Mouse (Mus musculus): ENCODE measurements around the gene Adamts14.

The Adamts14 gene

DNA sequence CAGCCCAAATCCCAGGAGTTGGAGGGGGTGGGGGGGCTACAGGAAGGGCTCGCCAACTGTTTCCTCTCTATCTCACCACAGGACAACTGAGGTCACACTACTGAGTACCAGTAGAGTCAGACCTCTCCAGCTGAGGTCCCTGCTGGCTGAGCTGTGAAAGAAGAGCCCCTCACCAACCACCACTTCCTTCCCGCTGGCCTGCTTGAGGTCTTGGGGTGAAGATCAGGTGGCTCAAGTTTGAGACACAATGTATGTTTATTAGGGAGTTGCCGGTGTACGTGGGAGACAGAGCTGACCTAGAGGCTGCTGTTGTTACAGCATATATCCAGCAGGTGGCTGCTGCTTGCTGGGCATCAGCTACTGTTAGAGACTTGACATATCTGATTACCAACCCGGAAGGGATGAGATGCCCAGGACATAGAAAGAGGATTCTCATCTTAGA is 2.5 kb upstream of the Adamts14 start:
- peak; percentile 85 for DNase-seq (ENCODE audit: low read depth)

DNA sequence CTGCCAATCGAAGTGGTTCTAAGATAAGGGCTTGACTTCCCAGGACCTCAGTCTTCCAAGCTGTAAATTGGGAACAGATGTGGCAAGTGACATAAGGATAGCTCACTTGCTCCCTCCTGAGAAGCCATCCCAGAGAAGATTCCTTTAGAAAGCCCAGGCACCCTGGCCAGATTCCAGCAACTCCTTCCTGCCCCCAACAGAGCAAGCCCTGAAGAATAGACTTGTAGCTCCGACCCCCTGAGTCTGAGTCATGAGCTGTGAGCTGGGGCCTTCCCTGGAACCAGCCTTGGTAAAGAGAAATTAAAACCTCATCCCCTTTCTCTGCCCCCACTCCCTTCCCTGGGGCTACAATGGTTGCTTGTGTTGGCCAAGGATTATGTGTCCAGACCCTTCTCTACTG is 1.3 kb upstream of the Adamts14 start:
- peak; percentile 90 for DNase-seq (ENCODE audit: low read depth)

DNA sequence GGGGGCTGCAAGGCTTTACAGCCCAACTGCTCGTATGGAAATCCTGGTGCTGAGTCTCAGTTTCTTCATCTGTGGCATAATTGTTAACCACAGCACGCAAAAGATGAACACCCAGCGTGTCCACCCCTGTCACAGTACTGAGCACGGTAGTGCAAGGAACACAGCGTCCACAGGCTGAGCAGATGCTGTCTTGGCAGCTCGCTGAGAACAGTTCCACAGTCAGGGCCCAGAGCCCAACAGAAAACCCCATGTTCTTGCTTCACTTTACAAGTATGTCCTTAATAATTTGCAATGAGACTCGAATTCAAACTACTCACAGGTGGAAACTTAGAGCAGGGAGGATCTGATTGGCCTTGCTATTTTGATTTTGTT is 592 bp upstream of the Adamts14 start:
- peak; percentile 67 for DNase-seq (ENCODE audit: low read depth)

DNA sequence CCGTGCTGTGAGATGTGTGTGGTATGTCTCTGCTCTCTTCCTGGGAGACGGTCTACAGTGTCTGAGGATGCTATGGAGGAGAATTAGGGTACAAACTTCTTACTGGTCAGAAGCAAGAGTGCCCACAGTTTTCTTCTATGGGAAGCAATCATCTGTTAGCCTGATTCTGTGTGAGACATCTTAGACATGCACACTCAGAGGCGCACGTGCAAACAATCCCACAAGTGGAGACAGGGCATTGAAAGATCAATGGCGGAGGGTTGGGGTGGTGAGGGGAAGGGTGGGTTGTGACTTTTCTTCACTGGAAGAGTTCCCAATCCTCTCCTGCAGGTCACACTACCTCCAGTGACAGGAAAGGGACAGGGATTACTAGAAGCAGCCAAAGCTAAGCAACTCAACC is 607 bp downstream of the Adamts14 start:
- peak; percentile 56 for DNase-seq (ENCODE audit: low read depth)

DNA sequence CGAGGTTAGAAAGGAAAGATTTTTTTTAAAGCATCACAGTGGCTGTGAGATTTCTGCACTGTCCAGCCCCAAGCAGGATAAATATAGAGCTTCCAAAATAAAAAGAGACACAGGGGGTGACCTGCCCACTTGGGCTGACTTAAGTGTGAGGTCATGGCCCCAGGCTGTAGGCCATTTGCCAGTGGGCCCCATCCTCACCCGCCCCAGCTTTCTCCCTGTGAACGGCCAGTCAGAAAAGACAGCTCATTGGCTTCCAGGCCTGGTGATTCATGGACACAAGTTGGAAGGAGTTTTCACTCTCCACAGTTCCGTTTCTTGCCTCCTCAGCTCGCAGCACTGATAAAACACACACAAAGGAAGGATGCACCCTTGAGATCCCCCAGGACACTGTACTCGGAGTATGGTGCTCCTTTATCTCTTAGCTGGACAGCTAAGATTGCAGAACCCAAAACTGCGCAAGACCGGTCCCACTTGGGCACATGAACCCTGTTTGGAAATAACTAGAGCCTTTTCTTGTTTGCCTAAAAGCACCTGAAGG is 1.1 kb downstream of the Adamts14 start:
- peak; percentile 85 for DNase-seq (ENCODE audit: low read depth)

DNA sequence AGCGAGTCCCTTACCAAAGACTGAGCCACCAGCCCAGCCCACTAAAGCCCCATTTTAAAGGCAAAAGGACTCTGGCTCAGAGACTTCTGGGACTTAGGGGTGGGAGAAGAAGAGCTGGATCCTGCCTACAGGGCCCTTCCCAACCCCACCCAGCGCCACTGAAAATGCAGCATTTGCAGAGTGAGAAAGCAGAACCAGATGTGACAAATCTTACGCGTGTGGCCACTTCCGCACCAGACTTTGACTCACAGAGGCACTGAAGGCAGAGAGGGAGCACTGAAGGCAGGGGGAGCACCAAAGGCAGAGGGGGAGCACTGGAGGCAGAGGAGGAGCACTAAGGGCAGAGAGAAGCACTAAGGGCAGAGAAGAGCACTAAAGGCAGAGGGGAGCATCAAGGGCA is 5.9 kb downstream of the Adamts14 start:
- DNase-seq (ENCODE audit: low read depth), result no peak

DNA sequence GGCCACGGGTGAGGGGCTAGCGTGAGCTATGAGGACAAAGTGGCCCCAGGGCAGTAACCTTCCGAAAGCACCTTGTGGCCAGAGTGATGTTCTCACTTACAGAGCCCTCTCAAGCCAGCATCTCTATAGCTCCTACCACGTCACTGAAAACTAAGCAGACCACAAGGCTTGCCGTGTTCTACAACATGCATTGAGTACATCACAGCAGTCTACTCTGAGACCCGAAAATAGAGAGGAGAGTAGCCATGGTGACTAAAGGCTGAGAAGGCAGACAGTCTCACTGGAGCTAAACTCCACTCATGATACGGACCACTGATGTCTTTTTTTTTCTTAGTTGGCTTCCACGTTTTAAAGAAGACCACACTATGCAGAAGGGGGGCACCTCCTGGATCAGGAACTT is 9.6 kb downstream of the Adamts14 start:
- DNase-seq (ENCODE audit: low read depth), result no peak

DNA sequence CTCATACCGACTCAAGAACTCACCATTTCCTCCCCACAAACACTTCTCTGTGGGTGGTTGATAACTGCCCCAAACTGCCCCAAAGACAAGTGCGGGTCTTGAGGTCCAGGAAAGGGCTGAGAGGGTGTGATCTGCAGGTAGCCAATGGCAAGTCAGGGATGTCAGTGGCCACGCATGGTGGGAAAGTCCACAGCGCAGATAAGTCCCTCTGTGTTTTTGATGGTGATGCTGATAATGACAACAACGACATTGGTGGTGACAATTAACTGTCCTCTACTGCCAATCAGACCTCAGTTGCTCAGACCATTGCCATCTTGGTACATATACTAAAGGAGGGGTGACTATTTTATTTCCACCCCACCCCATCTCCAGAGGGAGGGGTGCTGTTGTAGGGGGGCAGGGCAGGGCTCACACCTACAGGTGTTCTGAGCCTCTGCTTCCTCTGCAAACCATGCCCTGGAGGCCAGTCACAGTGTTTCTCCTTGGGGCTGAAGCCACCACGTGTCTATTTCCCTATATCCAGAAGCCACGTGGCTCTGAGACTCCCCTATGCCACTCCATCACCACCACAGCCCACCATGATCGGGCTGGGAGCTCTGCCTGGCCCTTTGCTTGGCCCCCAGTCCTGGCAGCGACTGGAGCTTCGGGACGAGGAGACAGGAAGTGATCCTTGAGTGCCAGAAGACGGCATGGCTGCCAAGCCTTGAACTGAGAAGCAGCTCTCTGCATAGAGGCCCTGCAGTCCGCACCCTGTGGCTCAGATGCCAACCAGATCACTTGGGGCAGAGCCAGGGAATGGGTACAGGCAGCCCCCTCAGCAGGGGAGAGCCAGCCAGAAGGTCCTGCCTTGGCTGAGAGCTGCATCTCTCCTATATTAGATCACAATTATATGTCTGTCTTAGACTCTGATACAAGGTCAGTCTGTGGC is 11.7 kb downstream of the Adamts14 start:
- DNase-seq (ENCODE audit: low read depth), result no peak

DNA sequence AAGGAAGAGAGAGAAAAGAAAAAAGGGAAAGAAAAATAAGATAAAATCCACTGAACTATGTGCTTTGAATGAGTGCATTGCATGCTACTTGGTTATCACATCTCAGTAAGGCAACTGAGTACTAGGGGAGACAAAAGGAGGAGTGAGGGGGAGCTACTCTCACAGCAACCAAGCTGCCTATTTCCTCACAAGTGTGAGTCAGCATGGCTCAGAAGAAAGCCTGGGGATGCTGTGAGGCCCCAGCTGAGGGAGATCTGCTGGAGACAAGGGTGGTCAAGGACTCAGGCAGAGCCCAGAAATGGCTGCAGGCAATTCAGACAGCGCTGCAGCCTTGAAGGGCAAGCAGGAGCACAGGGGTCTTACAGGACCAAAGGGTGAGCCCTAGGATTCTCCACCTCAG is 15.1 kb downstream of the Adamts14 start:
- peak; percentile 89 for DNase-seq (ENCODE audit: low read depth)

DNA sequence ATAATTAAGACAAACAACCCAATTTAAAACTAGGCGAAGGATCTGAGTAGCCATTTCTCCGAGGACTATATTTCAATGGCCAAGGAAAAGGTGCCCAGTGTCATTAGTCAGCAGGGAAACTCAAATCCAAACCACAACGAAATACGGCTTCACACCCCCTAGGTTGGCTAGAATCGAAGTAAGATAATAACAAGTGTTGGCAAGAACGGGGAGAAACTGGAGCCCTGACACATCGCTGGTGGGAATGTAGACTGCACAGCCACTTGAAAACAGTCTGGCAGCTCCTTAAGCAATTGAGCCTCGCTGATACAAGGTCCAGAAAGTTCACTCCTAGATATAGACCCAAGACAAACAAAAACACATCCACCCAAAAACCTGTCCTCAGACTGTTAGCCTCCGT is 16.6 kb downstream of the Adamts14 start:
- DNase-seq (ENCODE audit: low read depth), result no peak

DNA sequence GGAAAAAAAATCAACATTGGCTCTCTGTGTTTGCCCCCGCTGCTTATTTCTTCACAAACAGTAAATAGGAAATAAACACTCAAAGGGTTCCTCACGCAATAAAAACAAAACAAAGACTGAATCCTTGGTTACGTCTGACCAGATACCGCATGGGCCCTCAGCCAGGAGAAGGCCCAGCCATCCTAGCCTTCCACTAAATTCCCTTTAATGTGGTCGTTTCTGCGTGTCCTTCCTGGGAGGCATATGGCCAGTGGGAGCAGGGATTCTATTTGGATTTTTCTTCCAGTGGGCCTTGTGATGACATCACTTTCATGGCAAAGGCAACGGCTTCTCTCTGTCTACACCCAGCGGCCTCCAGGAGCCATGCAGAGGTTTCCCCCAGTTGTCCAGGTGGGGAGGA is 18.0 kb downstream of the Adamts14 start:
- DNase-seq (ENCODE audit: low read depth), result no peak

DNA sequence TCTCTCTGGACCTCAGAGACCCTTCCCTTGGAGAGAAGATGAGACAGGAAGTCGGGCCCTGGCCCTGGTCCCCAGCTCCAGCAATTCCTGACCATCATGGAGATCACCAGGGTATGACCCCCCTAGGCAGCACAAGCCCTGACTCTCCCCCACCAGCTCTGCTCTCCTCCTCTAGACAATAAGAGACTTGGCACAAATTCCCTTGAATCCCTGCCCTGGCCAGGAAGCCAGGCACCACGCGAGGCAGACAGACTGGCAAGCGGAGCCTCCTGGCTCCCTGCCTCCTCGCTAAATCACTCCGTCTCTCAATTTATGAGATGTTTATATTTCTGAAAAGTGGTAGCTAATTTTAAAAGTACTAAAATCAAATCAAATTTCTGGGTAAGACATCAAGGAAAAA is 18.5 kb downstream of the Adamts14 start:
- no peak for DNase-seq (ENCODE audit: low read depth)

DNA sequence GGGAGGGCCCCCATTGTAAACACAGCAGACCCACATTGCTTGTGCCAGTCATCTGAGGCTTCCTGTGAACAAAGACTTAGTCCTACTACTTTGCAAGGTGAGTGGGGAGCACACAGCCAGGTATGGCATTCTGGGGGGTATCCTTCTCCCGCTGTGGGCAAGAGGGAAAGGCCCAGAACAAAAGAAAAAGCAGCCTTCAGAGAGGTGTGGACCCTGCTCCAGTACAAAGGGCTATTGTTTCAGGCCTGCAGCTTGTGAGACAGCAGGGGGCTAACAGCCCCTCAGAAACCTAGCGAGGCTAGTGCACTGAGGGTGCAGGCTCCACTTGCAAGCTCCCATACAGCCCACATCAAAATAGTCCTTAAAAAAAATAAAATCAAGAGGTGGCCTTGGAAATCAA is 23.3 kb downstream of the Adamts14 start:
- DNase-seq (ENCODE audit: low read depth), result no peak

DNA sequence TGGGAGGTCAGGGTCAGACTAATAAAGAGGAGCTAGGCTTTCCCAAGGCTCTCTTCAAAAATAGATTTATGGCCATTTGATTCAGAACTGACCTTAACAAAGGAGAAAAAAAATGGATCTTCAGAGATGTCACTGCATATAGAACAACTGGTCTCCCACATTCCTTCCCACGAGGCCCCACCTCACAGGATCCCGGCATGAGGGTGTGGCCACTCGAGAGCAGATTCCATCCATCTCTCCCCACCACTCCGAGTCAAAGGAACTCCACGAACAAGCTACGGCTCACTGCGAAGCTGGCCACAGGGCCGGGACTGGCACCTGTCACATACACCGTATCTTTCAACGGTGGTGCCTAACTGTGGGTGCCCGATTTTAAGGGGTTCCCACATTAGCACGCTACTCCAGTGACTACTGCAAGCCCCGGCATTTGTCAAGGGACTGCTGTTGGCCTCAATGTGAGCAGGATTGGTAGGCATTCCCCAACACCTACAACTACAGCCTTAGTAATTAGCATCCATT is 24.6 kb downstream of the Adamts14 start:
- no peak for DNase-seq (ENCODE audit: low read depth)

DNA sequence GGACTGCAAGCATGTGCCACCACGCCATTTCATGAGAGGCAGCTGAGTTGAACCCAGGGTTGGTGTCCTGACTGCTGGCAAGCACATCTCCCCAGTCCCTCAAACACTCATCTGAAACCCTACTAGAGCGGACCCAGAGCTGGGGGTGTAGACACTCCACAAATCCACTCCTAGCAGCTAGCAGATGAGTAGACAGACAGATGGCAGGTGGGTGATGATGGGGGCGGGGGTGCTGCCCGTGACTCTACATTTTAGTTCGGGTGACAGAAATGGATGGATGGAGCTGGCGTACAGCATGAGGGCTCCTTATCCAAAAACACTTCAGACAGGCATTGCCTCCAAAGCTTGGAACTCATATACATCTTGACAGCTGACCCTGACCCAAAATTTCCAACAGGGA is 26.9 kb downstream of the Adamts14 start:
- DNase-seq (ENCODE audit: low read depth), result no peak

DNA sequence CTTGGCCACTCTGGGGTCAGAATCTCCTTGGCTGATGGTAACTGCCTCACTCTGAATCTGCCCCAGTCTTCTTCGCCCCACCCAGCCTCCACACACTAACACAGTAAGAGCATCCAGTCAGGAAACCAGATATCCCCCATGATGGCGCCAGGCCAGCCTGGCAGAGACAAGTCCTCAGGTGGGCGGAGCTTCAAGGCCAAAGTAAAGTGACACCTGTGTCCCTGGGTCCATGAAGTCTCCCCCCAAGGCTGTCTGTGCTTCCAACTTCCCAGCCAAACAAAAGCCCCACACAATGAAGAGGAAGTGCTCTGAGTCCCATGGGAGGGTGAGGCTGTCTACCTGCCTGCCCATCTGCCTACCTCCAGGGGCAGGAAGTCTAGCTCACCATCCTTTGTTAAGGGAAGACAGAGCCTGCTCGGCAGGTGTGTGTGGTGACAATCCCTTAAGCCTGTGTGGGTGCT is 31.2 kb downstream of the Adamts14 start:
- no peak for DNase-seq (ENCODE audit: low read depth)

DNA sequence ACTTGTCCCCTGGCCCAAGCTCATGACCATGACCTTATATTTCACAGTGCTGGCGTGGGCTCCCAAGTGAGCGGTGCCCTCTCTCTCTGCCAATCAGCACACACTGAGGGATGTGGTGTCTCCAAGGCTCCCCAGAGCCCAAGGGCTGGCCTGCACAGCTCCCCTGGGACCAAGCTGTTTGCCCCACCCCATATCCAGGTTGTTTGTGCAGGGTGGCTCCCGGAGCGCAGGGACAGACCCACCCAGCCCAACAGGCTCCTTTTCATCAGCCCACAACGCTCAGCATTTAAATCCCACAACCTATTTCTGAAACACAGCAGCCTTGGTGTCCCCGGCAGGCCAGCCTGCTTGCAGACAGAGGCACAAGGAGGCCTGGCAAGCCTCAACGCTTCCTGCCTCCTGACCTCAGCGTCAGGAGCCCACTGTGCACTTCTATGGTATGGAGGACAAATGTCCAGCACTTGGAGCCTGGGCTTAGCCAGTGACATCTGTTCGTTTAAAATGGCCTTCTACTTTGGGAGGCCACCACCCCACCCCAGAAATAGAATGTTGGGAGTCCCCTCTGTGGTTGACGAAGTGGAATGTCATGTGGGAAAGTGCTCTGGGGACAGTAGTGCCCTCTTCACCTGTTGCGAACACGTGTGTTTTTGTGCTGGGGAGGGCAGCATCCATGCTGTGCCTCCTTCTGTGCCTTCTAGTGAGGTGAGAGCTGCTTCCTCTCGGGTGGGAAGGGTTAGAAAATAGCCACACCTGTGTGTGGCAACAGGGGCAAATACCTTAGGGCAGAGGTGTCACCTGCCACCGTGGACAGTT is 32.9 kb downstream of the Adamts14 start:
- no peak for DNase-seq (ENCODE audit: low read depth)

DNA sequence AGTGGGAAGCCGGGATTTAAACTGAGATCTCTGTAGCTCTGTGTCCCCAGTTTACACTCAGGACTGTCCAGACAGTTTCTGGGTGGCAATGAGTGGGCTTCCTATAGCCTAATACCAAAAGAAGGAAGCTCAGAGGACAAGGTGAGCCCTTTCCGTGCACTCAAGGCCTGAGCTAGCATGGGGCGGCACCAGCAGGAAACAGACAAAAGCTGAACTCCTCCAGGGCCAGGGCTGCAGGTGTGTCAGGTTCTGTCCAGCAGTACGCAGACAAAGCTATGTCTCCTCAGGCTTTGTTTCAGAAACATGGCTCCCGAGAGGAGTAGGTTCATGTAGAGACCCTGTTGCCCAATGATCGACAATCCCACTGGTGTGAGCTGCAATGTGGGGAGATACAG is 35.9 kb downstream of the Adamts14 start:
- DNase-seq (ENCODE audit: low read depth), result no peak

DNA sequence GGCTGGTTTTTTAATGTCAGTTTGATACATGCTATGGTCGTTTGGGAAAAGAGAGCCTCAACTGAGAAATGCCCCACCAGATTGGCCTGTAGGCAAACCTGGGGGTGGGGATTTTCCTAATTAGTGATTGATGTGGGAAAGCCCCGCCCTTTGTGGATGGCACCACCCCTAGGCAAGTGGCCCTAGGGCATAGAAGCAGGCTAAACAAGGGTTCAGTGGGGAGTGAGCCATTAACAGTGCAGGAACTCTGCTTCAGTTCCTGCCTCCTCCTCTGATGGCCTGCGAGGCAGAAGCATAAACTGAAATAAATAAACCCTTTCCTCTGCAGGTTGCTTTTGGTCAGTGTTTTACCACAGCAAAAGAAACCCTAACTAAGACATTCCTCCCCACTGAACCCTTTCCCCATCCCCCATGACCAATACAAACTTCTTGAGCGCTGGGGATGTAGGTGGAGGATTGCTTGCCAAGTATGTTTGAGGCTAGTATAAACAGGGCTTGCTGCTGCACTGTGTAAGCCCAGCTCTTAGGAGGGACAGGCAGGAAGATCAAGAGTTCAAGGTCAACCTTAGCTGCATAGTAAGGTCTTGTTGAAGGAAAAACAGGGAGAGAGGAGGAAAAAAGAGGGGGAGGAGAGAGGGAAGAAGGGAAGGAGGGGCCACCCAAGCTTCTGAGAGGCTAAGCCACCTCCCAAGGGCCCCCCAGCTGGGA is 36.4 kb downstream of the Adamts14 start:
- DNase-seq (ENCODE audit: low read depth), result peak; percentile 32

DNA sequence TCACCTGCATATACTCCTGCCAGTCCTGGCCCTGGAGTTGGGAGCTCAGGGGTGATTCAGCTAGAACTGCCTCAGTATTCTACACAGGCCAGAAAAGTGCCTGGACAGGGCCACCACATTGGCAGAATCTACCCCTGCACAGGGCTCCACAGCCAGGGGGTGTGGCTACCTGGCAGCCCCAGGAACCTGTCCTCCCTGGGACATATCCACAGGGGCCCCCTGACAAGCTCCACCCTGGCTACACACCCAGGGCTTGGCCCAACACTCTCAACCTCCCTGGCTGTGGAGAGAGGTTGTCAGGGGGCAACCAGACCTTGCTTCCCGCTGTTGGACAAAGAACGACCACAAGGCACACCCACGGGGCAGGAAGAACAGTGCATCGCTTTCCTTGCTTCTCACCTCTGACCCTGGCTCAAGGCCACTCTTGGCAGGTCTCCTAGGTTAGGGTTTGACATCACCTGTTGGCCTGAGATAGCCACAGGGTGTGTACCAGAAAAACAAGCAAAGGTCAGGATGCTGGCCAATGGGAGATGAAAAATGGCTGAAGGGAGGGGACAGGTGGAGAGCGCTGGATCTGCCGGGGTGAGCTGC is 37.5 kb downstream of the Adamts14 start:
- DNase-seq (ENCODE audit: low read depth), result no peak

DNA sequence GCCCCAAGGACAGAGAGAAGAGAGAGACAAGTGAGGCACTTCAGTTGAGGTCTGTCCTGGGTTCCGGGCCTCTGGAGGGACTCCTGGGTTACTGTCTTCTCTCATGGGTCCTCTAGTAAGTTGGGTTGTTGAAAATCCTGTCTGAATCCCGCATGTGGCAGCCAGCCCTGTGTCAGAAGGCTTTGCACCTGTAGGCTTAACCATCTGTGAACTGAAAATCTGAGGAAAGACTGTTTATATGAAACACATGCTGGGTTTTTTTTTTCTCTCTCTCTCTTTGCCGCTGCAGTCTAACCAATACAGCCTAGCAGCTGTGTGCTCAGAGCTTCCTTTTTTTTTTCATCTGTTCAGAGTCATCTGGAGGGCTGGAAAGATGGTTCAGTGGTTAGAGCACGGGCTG is 38.9 kb downstream of the Adamts14 start:
- DNase-seq (ENCODE audit: low read depth), result no peak

Data from NIH3T3 (cell line).